Mouse (Mus musculus) forebrain, embryonic 10.5 days (tissue): Measurements from ENCODE around the gene Zfp217. TPM values are rescaled to one million over a fixed set of nuclear protein-coding genes. Genes with fewer than 3 reads are reported as not detected.

Experiments used
- DNase-seq: peaks from one replicate; pipeline ENCODE4 v3.0.0-alpha.2; 2017; ENCODE audit warnings: low spot score; ENCODE audit errors: extremely low spot score
- H3K27ac ChIP-seq: fragments of 300-500 bp; sonication (generic); 2 replicates; pipeline ENCODE4 v1.5.1; 2016; ENCODE audit warnings: mild to moderate bottlenecking
- H3K27me3 ChIP-seq: fragments of 300-500 bp; sonication (generic); 2 replicates; pipeline ENCODE4 v1.6.1; 2016; ENCODE audit warnings: mild to moderate bottlenecking; ENCODE audit not compliant: poor library complexity, severe bottlenecking
- H3K36me3 ChIP-seq: fragments of 300-500 bp; sonication (generic); replicated peaks from 2 replicates; pipeline ENCODE4 v1.6.1; 2016; ENCODE audit warnings: mild to moderate bottlenecking, moderate library complexity
- H3K4me1 ChIP-seq: fragments of 300-500 bp; sonication (generic); 2 replicates; pipeline ENCODE4 v1.6.1; 2016
- H3K4me3 ChIP-seq: fragments of 300-500 bp; sonication (generic); 2 replicates; pipeline ENCODE4 v1.5.1; 2016; ENCODE audit warnings: mild to moderate bottlenecking, moderate library complexity
- H3K9me3 ChIP-seq: fragments of 300-500 bp; sonication (generic); 2 replicates; pipeline ENCODE4 v1.6.1; 2016; ENCODE audit warnings: mild to moderate bottlenecking, moderate library complexity
- WGBS: fragments of 180-500 bp; shearing (Covaris S2); methylation state at CpG from one replicate; pipeline ENCODE4 v1.1.7; 2016; 5-methylcytosine and 5-hydroxymethylcytosine counted together
- polyA plus RNA-seq: library from polyadenylated mRNA; unstranded; fragments of >200 nt; fragmentation: Nextera tagmentation; extraction: Ambion mirVana; gene quantifications from 2 replicates; pipeline ENCODE4 v1.2.1, GENCODE M21; 2016

The Zfp217 gene
- polyA plus RNA-seq, 1 experiment from 2014 or later = 4.1 TPM

- DNase-seq = no peak
- Histone ChIP-seq H3K4me3 (peak overlapping the region; percentile 92), H3K27ac (peak overlapping the region; percentile 100), H3K27me3 (peaks cover 6% of the 10 kb centered on the region; the same call in 1 of the 2 replicates), H3K9me3 (no peaks in the 10 kb centered on the region), H3K4me1 (peaks cover 86% of the 10 kb centered on the region), H3K36me3 (peaks cover 13% of the 10 kb centered on the region)
- WGBS = 9% methylated on average over 5 of the region's 5 CpGs
These were observed 18.5 kb downstream of the Zfp217 start for GRCm38 (mm10) chr2:170129248-170129922.

- peaks cover 3% of the 10 kb centered on the region; the same call in 1 of the 2 replicates for H3K27me3 ChIP-seq
- no peak for DNase-seq
- peak overlapping the region; percentile 92 for H3K4me3 ChIP-seq
- H3K4me1 ChIP-seq = peaks cover 79% of the 10 kb centered on the region
- H3K27ac ChIP-seq = peak overlapping the region; percentile 100
- H3K36me3 ChIP-seq = peaks cover 20% of the 10 kb centered on the region
- no peaks in the 10 kb centered on the region for H3K9me3 ChIP-seq
- 19% methylated on average over 7 of the region's 7 CpGs for WGBS
These were observed 19.2 kb downstream of the Zfp217 start for GRCm38 (mm10) chr2:170128461-170129247.

- peak overlapping the region; percentile 92; the same call in 1 of the 2 replicates for H3K4me3 ChIP-seq
- H3K4me1 ChIP-seq = peaks cover 68% of the 10 kb centered on the region
- peaks cover 32% of the 10 kb centered on the region for H3K36me3 ChIP-seq
- no peak for DNase-seq
- H3K27ac ChIP-seq = peak overlapping the region; percentile 11
- no peaks in the 10 kb centered on the region for H3K9me3 ChIP-seq
- WGBS = 35% methylated on average over 3 of the region's 3 CpGs
- no peaks in the 10 kb centered on the region for H3K27me3 ChIP-seq
These were observed 20.4 kb downstream of the Zfp217 start for GRCm38 (mm10) chr2:170127523-170127922.

DNA sequence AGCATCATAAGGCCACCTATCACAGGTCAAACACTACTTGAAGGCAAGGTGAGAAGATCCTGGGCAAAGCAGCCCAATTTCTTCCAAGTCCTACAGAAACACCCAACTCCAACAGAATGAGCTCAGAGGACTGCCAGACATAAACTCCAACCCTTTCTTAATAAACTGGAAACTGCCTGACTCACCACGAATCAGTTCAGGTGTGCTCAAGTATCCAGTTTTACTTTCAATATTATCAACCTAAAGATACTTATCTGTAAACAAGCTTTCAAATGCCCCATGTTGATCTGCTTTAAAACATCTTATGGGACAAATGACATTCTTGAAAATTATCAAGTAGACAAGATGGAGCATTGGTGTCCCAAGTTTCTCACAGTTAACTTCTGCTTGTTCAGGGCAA, 21.6 kb downstream of the Zfp217 start:
- H3K4me1 ChIP-seq = peaks cover 57% of the 10 kb centered on the region
- no peaks in the 10 kb centered on the region for H3K27me3 ChIP-seq
- peaks cover 43% of the 10 kb centered on the region for H3K36me3 ChIP-seq
- H3K4me3 ChIP-seq = no peak overlapping the region
- no peaks in the 10 kb centered on the region for H3K9me3 ChIP-seq
- WGBS = 88% methylated on average over 1 of the region's 1 CpGs
- no peak overlapping the region for H3K27ac ChIP-seq
- no peak for DNase-seq

DNA sequence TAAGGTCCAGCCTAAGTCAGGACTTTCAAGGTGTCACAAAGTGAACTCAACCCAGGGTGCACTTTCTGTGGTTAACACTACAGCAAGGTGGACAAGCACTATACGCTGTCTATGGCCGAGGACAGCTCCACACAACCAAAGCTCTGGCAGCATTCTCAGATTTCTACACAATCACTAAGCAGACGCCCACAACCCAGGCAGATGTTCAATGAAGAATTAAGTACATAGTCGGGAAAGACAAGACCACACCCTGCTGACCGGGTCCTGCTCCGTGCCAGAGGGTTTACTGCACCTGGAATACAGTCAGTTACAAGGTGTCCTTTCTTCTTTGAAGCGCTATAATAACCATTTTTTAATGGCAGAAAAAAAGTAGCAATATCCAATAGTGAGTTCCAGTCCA, 25.7 kb downstream of the Zfp217 start:
- WGBS = 90% methylated on average over 7 of the region's 7 CpGs
- peaks cover 83% of the 10 kb centered on the region for H3K36me3 ChIP-seq
- DNase-seq = no peak
- peaks cover 34% of the 10 kb centered on the region for H3K4me1 ChIP-seq
- no peaks in the 10 kb centered on the region for H3K9me3 ChIP-seq
- H3K4me3 ChIP-seq = no peak overlapping the region
- no peaks in the 10 kb centered on the region for H3K27me3 ChIP-seq
- no peak overlapping the region for H3K27ac ChIP-seq

- Histone ChIP-seq H3K9me3 (no peaks in the 10 kb centered on the region), H3K4me1 (peaks cover 20% of the 10 kb centered on the region), H3K27me3 (no peaks in the 10 kb centered on the region), H3K36me3 (peaks cover 90% of the 10 kb centered on the region), H3K4me3 (no peak overlapping the region), H3K27ac (no peak overlapping the region)
- WGBS = 94% methylated on average over 19 of the region's 19 CpGs
- DNase-seq = no peak
These were observed 27.5 kb downstream of the Zfp217 start for GRCm38 (mm10) chr2:170120139-170121027.

GRCm38 (mm10) chr2:170116704-170117281, 31.1 kb downstream of the Zfp217 start:
- 59% methylated on average over 4 of the region's 4 CpGs for WGBS

DNA sequence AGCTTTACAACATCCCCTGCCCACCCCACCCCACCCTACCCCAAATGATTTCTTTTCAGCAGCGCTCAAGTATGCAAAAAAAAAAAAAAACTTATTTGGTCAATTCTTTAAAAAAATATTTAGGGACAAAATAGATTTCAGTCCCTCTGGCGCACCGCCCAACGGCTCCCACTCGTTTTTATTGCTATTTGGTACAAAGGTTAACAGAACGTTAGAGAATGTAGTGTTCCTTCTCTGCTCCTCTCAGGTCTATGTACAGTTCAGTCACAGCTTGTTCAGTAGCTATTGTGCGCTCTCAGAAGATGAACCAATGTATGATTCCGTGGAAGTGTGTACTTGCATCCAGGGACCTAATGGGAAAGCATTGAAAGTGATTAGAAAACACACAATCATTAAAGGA, 37.6 kb downstream of the Zfp217 start:
- H3K36me3 ChIP-seq = peaks cover 98% of the 10 kb centered on the region

More at GRCm38 (mm10) chr2:170116704-170117281, 31.1 kb downstream of the Zfp217 start:
- Histone ChIP-seq H3K27ac (no peak overlapping the region), H3K27me3 (no peaks in the 10 kb centered on the region), H3K4me1 (peaks cover 15% of the 10 kb centered on the region), H3K9me3 (no peaks in the 10 kb centered on the region), H3K4me3 (no peak overlapping the region), H3K36me3 (peaks cover 95% of the 10 kb centered on the region)
- peak; percentile 52 for DNase-seq

DNA sequence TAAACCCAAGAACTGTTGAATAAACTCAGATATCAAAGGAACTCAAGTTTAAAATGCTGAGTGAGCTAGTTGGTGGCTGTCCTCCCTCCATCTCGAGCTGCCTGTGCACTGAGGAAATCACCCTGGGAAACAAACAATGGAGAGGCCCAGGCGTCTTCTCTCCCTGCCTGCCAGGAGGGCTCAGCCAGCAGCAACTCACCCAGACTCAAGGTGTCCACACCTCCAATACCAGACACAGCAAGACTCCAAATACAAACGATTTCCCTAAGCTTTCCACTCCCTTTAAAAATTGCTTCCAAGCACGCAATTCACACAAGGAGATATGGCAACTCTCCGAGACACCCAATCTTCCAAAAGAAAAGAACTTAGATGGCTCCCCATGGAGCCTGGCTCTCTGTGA, 38.4 kb downstream of the Zfp217 start:
- 53% methylated on average over 5 of the region's 5 CpGs for WGBS
- Histone ChIP-seq H3K36me3 (peaks cover 90% of the 10 kb centered on the region), H3K27ac (no peak overlapping the region), H3K4me3 (no peak overlapping the region), H3K4me1 (peaks cover 8% of the 10 kb centered on the region), H3K27me3 (no peaks in the 10 kb centered on the region), H3K9me3 (no peaks in the 10 kb centered on the region)
- DNase-seq = no peak

More for the DNA sequence above, 37.6 kb downstream of the Zfp217 start:
- 94% methylated on average over 8 of the region's 8 CpGs for WGBS
- H3K9me3 ChIP-seq = no peaks in the 10 kb centered on the region
- no peak for DNase-seq
- H3K27me3 ChIP-seq = no peaks in the 10 kb centered on the region
- no peak overlapping the region for H3K4me3 ChIP-seq
- peaks cover 8% of the 10 kb centered on the region for H3K4me1 ChIP-seq
- no peak overlapping the region for H3K27ac ChIP-seq

DNA sequence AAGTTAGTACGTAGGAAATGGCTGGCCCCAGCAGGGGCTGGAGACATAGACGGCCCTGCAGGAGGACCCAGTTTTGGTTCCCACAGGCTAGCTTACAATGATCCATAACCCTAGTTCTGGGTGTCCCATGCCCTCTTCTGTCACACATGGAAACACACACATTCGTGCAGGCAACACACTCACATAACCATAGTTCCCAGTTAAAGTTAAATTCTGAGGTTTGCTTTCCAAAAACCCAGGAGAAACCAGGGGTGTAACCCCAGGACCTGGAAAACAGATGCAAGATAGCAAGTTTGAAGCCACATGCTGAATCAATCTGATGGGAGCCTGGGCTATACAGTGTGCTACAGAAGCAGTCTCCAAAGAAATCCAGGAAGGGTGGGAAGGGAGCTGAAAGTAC, 40.1 kb downstream of the Zfp217 start:
- WGBS = 94% methylated on average over 3 of the region's 3 CpGs
- Histone ChIP-seq H3K4me1 (peaks cover 8% of the 10 kb centered on the region), H3K27ac (no peak overlapping the region), H3K36me3 (peaks cover 73% of the 10 kb centered on the region), H3K9me3 (no peaks in the 10 kb centered on the region), H3K4me3 (no peak overlapping the region), H3K27me3 (no peaks in the 10 kb centered on the region)
- DNase-seq = no peak

DNA sequence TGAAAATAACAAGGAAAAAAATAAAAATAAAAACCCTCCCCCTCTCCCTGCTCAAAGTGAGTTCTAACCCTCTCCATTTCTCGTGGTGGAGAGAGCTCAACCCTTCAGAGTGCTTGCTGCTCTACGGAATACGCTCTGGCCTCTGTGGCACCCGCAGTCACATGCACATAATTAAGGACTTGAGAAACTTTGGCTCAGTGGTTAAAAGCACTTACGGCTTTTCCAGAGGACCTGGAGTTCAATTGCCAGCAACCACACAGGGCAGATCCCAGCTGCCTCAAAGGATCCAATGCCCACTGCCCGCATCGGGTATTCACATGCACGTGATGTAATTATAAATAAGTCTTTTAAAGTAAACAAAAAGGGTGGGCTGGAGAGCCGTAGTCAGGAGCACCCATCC, 41.9 kb downstream of the Zfp217 start:
- WGBS = 89% methylated on average over 9 of the region's 9 CpGs
- H3K27ac ChIP-seq = no peak overlapping the region

GRCm38 (mm10) chr2:170104396-170104795, 43.5 kb downstream of the Zfp217 start:
- H3K4me3 ChIP-seq = no peak overlapping the region
- H3K36me3 ChIP-seq = peaks cover 39% of the 10 kb centered on the region
- 86% methylated on average over 6 of the region's 6 CpGs for WGBS
- no peaks in the 10 kb centered on the region for H3K9me3 ChIP-seq
- DNase-seq = no peak
- no peak overlapping the region for H3K27ac ChIP-seq
- peaks cover 2% of the 10 kb centered on the region; the same call in 1 of the 2 replicates for H3K4me1 ChIP-seq
- no peaks in the 10 kb centered on the region for H3K27me3 ChIP-seq

More for the DNA sequence above, 41.9 kb downstream of the Zfp217 start:
- no peaks in the 10 kb centered on the region for H3K9me3 ChIP-seq
- H3K4me3 ChIP-seq = no peak overlapping the region
- no peaks in the 10 kb centered on the region for H3K27me3 ChIP-seq
- H3K4me1 ChIP-seq = peaks cover 8% of the 10 kb centered on the region
- no peak for DNase-seq
- H3K36me3 ChIP-seq = peaks cover 55% of the 10 kb centered on the region
